Mouse (Mus musculus): Measurements from ENCODE around the gene Olfr1. TPM values are rescaled to one million over a fixed set of nuclear protein-coding genes. Genes with fewer than 3 reads are reported as not detected.

Olfr1 gene
- total RNA-seq (2021), result not detected
- long read RNA-seq, experiment 1, result 0 reads
- long read RNA-seq, experiment 2, result 0 reads

DNA sequence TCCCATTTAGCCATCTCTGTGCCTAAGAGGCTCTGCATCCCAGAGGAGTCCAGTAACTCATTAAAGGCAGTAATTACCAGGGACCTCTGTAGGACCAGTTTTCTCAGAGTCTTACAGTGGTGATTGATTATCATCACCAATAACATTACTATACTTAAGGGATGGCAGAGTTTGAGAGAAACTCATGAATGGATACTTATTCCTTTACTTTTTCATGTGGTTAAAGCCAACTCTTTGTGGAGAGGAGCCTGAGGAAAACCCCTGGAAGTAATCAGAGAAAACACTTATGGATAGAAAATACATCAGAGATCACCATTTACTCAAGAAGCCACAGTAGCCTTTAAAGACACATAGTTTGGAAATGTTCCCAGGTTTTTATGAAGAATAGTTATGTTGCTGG is at the start of gene Olfr1:
Gene Olfr1, minus strand, starts transcription at position 101 of the 400 bp plus-strand sequence.
- no peak for DNase-seq

DNA sequence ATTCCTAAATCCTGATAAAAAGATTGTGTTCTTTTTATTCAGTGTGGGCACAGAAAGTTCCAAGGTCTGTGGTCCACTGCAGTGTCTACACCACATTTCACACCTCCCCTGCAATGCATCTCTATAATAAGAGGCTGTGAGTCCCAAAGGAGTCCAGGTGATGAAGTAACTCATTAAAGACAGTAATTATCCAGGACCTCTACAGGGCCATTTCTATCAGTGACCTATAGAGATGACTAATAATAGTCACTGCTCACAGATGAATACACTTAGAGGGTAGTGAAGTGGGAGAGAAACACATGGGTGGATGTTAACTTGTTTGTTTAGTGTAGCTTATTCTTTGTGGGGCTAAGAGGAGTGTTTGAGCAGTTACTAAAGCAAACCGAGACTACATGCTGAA is 29.0 kb upstream of the Olfr1 start, which contains the start of gene Olfr378:
Gene Olfr378, minus strand, starts transcription at position 101 of the 400 bp plus-strand sequence.
- no peak for DNase-seq

DNA sequence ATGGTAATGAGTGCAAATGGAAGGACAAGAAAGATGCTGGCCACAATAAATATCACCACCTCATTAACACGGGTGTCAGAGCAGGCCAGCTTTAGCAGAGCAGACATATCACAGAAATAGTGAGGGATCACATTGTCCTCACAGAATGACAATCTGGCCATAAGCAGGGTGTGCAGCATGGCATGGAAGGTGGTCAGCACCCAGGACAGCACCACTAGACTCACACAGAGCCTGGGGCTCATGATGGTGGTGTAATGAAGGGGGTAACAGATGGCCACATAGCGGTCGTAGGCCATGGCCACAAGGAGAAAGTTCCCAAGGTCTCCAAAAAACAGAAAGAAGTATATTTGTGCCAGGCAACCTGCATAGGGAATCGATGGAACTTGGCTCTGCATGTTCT is 4.0 kb downstream of the Olfr1 start:
- no peak for DNase-seq

DNA sequence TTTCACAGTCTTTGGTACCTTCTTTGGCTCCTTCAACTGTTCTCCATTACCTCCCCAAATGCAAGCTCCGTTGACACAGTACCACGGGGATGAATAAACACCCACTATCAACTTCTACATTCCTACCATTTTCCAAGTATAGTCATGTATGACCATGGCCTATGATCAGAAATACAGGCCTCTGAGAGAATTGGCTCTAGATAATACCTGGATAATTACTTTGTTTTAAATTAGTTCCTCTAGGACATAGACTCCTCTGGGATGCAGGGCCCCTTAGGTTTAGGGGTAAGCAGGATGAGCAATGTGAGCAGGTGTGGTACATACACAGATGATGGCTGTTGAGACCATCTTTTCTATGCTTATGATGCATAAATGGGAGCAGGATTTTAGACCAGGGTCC is 28.5 kb downstream of the Olfr1 start, which contains the start of gene Olfr376:
Gene Olfr376, plus strand, starts transcription at position 301 of the 400 bp plus-strand sequence.
- no peak for DNase-seq

DNA sequence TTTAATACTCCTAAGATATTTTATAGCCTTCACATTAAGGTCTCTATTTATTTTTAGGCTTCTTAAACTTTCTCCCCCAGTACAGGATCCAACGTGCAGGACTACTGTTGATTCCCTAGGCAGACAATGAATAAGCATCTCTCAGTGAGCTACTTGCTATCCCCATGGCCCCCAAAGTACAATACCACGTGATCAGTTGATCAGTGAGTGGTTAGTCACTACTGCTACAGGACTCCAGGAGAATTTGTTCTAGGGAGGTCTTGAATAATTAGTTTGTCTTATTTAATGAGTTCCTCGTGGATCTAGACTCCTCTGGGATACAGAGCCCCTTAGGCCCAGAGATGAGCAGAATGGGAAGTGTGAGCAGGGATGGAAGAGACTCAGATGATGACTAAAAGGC is 48.9 kb downstream of the Olfr1 start, which contains the start of gene Olfr20:
Gene Olfr20, plus strand, starts transcription at position 301 of the 400 bp plus-strand sequence.
- DNase-seq, result no peak

Other genes with a start within 250 kb of the Olfr1 start
- gene P2rx5, start 239.2 kb downstream of the Olfr1 start, total RNA-seq (2021), result 1 to 10 TPM; 6.0 to 7.2 TPM
- gene Emc6, start 222.6 kb downstream of the Olfr1 start, total RNA-seq (2021), result 10 to 100 TPM; 70.7 to 81.6 TPM
- 10 to 100 TPM; 30.2 to 32.3 TPM for gene Tax1bp3, start 222.5 kb downstream of the Olfr1 start, total RNA-seq (2021)
- gene Ctns, start 200.6 kb downstream of the Olfr1 start, total RNA-seq (2021), result 10 to 100 TPM in 1 of 2 experiments, 1 to 10 TPM in 1; 9.4 to 12.1 TPM
- gene Shpk, start 200.2 kb downstream of the Olfr1 start, total RNA-seq (2021), result 1 to 10 TPM; 1.9 TPM
- gene Trpv1, start 165.3 kb downstream of the Olfr1 start, total RNA-seq (2021), result under 1 TPM in 1 of 2 experiments, not detected in 1; 0.16 TPM
- gene Trpv3, start 132.2 kb downstream of the Olfr1 start, total RNA-seq (2021), result under 1 TPM; 0.05 to 0.07 TPM
- gene Aspa, start 70.0 kb downstream of the Olfr1 start, total RNA-seq (2021), result 1 to 10 TPM; 1.5 to 2.2 TPM
- gene Gm49340, start 69.9 kb downstream of the Olfr1 start, total RNA-seq (2021), result not detected
- gene Spata22, start 69.9 kb downstream of the Olfr1 start, total RNA-seq (2021), result not detected
- not detected for gene Olfr20, start 48.8 kb downstream of the Olfr1 start, total RNA-seq (2021)
- gene Olfr376, start 28.4 kb downstream of the Olfr1 start, total RNA-seq (2021), result not detected
- gene Olfr378, start 28.9 kb upstream of the Olfr1 start, total RNA-seq (2021), result not detected
- not detected for gene Olfr380, start 57.9 kb upstream of the Olfr1 start, total RNA-seq (2021)
- not detected for gene Olfr381, start 92.0 kb upstream of the Olfr1 start, total RNA-seq (2021)
- gene Olfr382, start 117.6 kb upstream of the Olfr1 start, total RNA-seq (2021), result not detected
- gene Olfr385, start 193.4 kb upstream of the Olfr1 start, total RNA-seq (2021), result not detected
- not detected for gene Olfr384, start 199.0 kb upstream of the Olfr1 start, total RNA-seq (2021)